Mouse (Mus musculus): ENCODE measurements around the gene Ostn. TPM values are rescaled to one million over a fixed set of nuclear protein-coding genes. Genes with fewer than 3 reads are reported as not detected.
A peak's percentile ranks its signal among the peaks of the same experiment; 100 is the strongest.

Gene Ostn
- polyA plus RNA-seq, 1 experiment from 2014 or later: 0.13 TPM

DNA sequence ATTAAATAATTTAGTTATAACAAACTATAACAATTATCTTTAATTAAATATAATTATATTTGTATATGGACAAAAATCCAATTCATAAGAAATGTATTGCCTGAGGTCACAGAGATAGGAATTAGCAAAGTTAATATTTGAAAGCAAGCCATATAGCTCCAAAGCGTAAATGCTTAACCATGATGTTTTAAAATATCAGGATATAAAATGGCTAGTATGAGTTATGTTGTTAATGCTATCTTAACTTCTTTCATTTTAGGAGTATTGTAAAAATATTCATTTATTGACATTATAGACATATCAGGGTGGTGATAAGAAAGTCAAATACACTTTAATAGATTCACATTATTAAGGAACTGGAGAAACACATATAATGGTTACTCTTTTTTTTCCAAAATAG, 52.8 kb downstream of the Ostn start:
- no peak overlapping the region for H3K9ac ChIP-seq
- H3K4me1 ChIP-seq (replicated peaks): no peaks in the 10 kb centered on the region
- WGBS: 68% methylated on average over 1 of the region's 1 CpGs
- H3K27me3 ChIP-seq (replicated peaks): no peaks in the 10 kb centered on the region
- H3K9me3 ChIP-seq: no peaks in the 10 kb centered on the region
- H3K4me3 ChIP-seq (replicated peaks): no peak overlapping the region
- H3K36me3 ChIP-seq: no peaks in the 10 kb centered on the region
- H3K27ac ChIP-seq: no peak overlapping the region
- peak; percentile 62 for ATAC-seq
- no peak overlapping the region for H3K4me2 ChIP-seq (replicated peaks)

DNA sequence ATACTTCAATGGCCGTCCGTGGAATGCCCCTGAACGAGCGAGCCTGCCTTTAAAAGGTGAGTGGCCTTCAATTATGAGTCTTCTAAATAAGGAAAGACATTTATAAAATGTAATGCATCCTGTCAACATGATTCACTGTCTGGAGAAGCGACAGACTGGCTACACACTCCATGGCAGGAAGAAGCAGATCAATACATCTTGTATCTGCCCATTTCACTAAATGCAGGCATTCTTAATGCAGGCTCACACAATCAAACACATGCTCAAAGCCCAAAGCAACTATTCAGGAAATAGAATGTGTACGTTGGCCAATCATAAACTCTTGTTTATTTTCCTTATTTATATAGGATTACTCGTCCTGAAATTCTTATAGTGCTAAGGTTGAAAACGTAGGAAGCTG, 62.9 kb downstream of the Ostn start, which contains the start of gene Uts2b:
Gene Uts2b (minus strand): TSS at position 49 of the 400 bp plus-strand sequence.
- 68% methylated on average over 8 of the region's 8 CpGs for WGBS

DNA sequence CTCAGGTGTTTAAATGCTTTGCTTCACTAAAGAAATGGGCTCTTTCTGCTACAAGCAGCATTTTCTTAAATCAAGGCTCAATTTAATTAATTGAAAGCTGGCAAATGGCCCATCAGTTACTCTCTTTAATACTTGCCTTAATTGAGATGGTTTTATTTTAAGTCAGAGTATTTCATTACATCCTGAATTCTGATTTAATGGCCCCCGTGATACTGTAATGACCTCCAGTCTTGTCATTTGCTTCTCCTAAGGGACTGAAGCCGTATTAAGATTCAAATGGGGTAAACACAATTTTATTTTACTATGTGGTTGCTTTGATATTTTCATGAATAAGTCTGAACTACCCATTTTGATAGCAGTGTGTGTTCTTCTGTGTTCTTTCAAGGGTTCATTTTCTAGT, 63.4 kb downstream of the Ostn start:
- no peak for ATAC-seq
- 85% methylated on average over 2 of the region's 2 CpGs for WGBS
- H3K4me2 ChIP-seq (replicated peaks): no peak overlapping the region

More for the DNA sequence above, 62.9 kb downstream of the Ostn start, which contains the start of gene Uts2b:
- ATAC-seq: no peak
- no peak within 1 kb of the TSS for H3K4me3 ChIP-seq (replicated peaks)
- H3K9me3 ChIP-seq: no peaks in the 10 kb centered on the region
- no peak within 1 kb of the TSS for H3K27ac ChIP-seq
- H3K4me2 ChIP-seq (replicated peaks): no peak within 1 kb of the TSS
- no peaks in the 10 kb centered on the region for H3K36me3 ChIP-seq
- H3K4me1 ChIP-seq (replicated peaks): no peaks in the 10 kb centered on the region
- H3K27me3 ChIP-seq (replicated peaks): no peaks in the 10 kb centered on the region
- no peak within 1 kb of the TSS for H3K9ac ChIP-seq

DNA sequence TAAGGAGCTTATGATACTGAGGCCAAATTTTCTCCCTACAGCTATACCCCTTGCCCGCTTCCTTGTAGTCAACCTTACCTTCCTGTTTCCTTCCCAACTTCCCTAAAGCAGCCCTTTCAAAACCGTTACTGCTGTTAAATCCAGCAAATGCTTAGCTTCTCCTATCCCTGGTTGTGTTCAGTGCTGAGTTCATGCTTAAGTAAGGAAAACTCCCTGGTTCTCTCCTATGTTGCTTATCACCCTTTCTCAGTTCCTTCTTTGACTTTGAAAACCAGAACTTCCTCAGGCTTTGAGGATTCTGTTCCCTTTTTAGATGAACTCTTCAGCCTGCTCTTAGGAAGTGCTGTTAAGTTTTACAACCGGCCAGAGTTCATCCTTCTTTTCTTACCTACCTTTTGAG, 66.8 kb downstream of the Ostn start:
- Histone ChIP-seq H3K4me1 (replicated peaks) (no peaks in the 10 kb centered on the region), H3K27me3 (replicated peaks) (no peaks in the 10 kb centered on the region), H3K36me3 (no peaks in the 10 kb centered on the region), H3K9ac (no peak overlapping the region), H3K27ac (0 out of 2 replicates have a peak overlapping the region, but pooled peaks have one; percentile 40), H3K4me2 (replicated peaks) (no peak overlapping the region), H3K9me3 (no peaks in the 10 kb centered on the region), H3K4me3 (replicated peaks) (no peak overlapping the region)
- 60% methylated on average over 3 of the region's 3 CpGs for WGBS
- ATAC-seq: peak; percentile 57

More for the DNA sequence above, 63.4 kb downstream of the Ostn start:
- H3K9ac ChIP-seq: no peak overlapping the region
- H3K27ac ChIP-seq: no peak overlapping the region
- no peaks in the 10 kb centered on the region for H3K4me1 ChIP-seq (replicated peaks)
- H3K9me3 ChIP-seq: no peaks in the 10 kb centered on the region
- no peaks in the 10 kb centered on the region for H3K27me3 ChIP-seq (replicated peaks)
- no peaks in the 10 kb centered on the region for H3K36me3 ChIP-seq
- no peak overlapping the region for H3K4me3 ChIP-seq (replicated peaks)

DNA sequence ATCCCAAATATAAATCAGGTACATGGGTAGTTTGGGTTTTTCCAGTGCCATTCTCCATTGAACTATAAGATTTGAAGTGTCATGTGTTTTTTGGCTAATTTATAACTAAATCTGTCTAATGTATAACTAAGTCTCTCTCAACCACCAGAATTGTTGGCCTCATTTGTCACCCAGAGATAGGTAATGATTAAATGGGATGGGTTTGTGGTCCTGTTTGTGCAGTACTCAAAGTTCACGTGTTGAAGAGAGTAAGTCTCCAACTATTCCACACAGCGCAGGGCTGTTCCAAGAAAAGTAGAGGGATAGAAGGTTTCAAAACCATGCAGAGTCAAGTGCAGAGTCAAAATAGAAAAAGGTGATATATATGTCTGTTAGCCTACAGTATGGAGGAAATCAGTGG, 68.0 kb downstream of the Ostn start:
- Histone ChIP-seq H3K36me3 (no peaks in the 10 kb centered on the region), H3K4me1 (replicated peaks) (no peaks in the 10 kb centered on the region), H3K4me2 (replicated peaks) (no peak overlapping the region), H3K9ac (no peak overlapping the region), H3K27ac (no peak overlapping the region), H3K4me3 (replicated peaks) (no peak overlapping the region), H3K9me3 (no peaks in the 10 kb centered on the region), H3K27me3 (replicated peaks) (no peaks in the 10 kb centered on the region)
- peak; percentile 90 for ATAC-seq
- WGBS: 61% methylated on average over 2 of the region's 2 CpGs

DNA sequence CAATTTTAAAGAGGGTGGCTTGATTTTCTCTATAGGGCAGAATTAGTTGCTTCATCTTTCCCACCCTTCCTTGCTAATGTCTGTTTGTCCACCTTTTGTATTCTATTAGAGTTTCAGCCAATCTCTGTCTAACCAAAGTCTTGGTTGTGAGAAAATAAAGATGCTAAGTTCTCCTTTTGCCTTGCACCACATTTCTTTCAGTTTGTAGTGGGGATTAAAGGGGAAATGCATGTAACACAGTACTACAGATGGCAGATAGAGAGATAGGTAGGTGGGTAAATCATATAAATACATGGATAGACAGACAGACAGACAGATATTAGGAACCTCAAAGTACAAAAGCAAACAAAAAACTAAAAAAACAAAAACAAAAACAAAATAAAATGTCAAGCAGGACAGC, 69.3 kb downstream of the Ostn start:
- H3K4me3 ChIP-seq (replicated peaks): no peak overlapping the region
- H3K27ac ChIP-seq: no peak overlapping the region
- H3K9ac ChIP-seq: no peak overlapping the region
- H3K36me3 ChIP-seq: no peaks in the 10 kb centered on the region
- no peaks in the 10 kb centered on the region for H3K27me3 ChIP-seq (replicated peaks)
- H3K4me1 ChIP-seq (replicated peaks): no peaks in the 10 kb centered on the region
- no peak overlapping the region for H3K4me2 ChIP-seq (replicated peaks)
- ATAC-seq: no peak
- H3K9me3 ChIP-seq: no peaks in the 10 kb centered on the region

DNA sequence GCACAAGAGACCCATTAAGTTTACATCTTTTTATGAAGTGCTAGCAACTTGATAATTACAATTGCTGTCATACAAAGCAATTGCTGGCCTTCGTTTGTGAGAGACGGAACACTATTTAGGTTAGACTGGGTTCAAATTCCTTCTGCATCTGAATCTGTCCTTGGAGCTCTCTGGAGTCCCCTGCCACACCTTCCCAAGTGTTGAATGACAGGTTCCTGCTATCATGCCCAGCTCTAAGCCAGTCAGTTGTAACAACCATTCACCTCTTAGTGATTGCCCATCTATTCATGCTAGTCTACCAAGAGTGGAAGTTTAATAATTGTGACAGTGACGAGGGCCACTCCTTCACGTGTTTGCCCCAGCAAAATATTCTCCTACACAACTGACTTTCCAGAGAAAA, 74.9 kb downstream of the Ostn start:
- peak; percentile 72; the same call in 1 of the 2 replicates for ATAC-seq
- no peak overlapping the region for H3K9ac ChIP-seq
- 71% methylated on average over 4 of the region's 4 CpGs for WGBS

DNA sequence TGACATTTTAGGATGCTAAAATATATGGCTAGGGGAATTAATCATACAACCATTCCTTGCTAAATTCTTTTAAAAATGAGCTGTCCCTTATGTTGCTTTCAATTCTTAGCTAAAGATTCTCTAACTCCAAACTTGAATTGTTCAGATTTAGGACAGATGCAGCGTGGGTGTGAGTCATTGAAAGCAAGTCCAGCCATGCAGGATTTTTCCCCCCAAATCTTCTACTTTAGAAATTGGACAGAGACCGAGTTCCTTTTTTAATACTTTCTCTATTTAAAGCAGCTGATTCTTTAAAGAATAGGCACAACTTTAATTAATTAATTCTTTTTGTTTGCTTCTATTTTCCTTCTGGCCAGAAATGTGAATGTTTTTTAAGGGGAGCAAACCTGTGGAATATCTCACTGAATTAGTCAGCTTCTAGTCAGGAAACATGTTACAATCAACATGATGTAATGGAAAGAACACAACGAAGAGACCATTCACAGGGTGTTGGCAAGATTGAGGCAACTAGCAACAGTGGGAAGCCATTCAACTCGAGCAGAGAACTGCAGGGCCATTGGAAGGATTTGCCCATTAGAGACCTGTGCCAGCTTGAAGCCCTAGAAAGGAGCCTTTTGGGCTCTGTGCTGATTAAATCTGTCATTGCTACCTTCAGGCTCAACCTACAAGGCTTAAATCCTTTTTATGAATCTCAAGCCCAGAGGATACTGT, 77.8 kb downstream of the Ostn start:
- H3K4me1 ChIP-seq (replicated peaks): peaks cover 6% of the 10 kb centered on the region
- no peaks in the 10 kb centered on the region for H3K36me3 ChIP-seq
- H3K27me3 ChIP-seq (replicated peaks): no peaks in the 10 kb centered on the region
- ATAC-seq: no peak
- H3K9me3 ChIP-seq: no peaks in the 10 kb centered on the region
- H3K27ac ChIP-seq: no peak overlapping the region
- H3K9ac ChIP-seq: no peak overlapping the region
- no peak overlapping the region for H3K4me2 ChIP-seq (replicated peaks)
- no peak overlapping the region for H3K4me3 ChIP-seq (replicated peaks)
- WGBS: 74% methylated on average over 4 of the region's 4 CpGs

More for the DNA sequence above, 74.9 kb downstream of the Ostn start:
- Histone ChIP-seq H3K27me3 (replicated peaks) (no peaks in the 10 kb centered on the region), H3K27ac (no peak overlapping the region), H3K4me1 (replicated peaks) (no peaks in the 10 kb centered on the region), H3K4me3 (replicated peaks) (no peak overlapping the region), H3K9me3 (no peaks in the 10 kb centered on the region), H3K36me3 (no peaks in the 10 kb centered on the region), H3K4me2 (replicated peaks) (no peak overlapping the region)

DNA sequence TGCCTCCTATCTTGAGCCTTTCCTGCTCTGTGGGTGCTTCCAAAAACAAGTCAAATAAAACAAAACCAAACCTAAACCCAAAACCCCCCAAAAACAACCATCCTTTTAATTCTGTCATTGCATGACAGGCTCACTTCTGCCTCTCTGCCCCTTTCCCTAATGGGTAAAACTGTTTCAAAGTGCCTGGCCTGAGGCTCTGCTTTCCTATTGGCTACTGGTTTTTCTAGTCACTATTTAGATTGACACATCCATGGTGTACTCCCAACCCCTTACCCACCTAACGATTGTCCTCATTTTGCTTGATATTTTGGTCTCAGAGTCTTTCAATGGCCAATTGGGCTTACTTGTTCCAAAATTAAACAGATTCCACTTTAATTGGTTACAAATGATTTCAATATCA, 78.4 kb downstream of the Ostn start:
- no peak for ATAC-seq
- WGBS: 82% methylated on average over 1 of the region's 1 CpGs
- no peaks in the 10 kb centered on the region for H3K36me3 ChIP-seq
- H3K4me2 ChIP-seq (replicated peaks): no peak overlapping the region
- peaks cover 12% of the 10 kb centered on the region for H3K4me1 ChIP-seq (replicated peaks)
- no peak overlapping the region for H3K4me3 ChIP-seq (replicated peaks)
- no peak overlapping the region for H3K9ac ChIP-seq
- H3K27me3 ChIP-seq (replicated peaks): no peaks in the 10 kb centered on the region
- no peak overlapping the region for H3K27ac ChIP-seq
- H3K9me3 ChIP-seq: no peaks in the 10 kb centered on the region

DNA sequence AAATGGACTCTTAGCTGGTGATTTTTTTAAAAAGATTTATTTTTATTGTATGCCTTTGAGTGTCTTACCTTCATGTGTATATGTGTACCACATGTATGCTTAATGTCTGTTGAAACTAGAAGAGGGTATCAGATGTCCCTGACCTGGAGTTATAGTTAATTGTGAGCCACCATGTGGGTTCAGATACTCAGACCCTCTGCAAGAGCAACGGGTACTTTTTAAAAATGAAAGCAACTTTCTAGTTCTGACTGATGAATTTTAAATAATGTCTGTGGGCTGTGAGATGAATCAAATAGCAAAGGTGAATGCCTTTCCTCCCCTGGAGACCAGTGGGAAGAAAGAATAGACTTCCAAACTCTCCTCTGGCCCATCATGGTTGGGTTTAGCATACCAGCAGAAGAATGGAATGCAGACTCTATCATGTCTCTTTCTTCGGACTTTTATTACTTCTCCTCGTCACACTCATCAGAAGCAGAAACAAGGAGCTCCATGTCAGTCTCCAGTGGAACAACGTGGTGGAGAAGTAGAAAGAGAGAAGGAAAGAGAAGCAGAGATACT, 79.6 kb downstream of the Ostn start:
- no peak overlapping the region for H3K4me3 ChIP-seq (replicated peaks)
- no peaks in the 10 kb centered on the region for H3K36me3 ChIP-seq
- peaks cover 13% of the 10 kb centered on the region for H3K4me1 ChIP-seq (replicated peaks)
- WGBS: 70% methylated on average over 4 of the region's 4 CpGs
- H3K4me2 ChIP-seq (replicated peaks): no peak overlapping the region
- H3K9ac ChIP-seq: no peak overlapping the region
- H3K27me3 ChIP-seq (replicated peaks): no peaks in the 10 kb centered on the region
- no peaks in the 10 kb centered on the region for H3K9me3 ChIP-seq
- H3K27ac ChIP-seq: no peak overlapping the region
- ATAC-seq: no peak

DNA sequence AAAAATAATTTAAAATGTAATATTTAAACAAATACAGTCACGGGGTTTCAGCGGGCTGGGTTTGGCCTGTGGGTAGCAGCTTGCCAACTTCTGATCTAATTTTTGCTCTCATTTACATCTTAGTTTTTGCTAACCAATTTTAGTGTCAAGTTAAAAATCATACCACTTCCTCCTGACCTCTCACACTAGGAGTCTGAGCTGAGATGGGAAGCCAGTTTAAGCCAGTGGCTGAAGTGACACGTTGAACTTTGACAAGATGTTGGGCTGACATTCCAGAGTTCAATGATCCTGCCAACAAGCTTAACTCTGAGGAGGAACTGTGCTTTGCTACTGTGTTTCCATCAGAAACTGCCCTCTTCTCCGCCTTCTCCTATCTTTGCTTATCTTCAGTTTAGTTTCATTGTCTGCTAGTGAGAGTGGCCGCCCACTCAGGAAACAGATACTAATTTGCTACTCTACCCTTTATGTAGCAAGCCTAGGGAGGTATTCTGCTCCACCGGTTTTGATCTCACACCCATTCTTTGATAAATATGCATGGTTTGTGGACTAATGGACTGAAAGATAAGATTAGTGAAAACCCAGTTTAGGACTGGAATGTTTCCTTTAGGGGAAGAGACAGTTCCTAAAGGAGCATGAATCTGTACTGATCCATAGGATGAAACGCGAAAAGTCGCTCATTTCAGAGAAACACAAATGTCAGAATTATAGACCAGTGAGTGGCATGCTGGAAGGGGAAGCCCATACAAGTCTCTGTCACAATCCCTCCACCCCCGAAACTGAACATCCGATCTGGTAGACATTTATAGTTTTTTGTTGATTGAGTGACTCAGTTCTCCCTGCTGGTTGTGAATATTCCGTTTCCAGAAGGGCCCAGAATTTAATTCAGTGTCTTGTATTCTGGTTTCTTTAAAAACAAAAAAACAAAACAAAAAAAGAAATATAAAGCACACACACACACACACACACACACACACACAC, 80.6 kb downstream of the Ostn start:
- no peak overlapping the region for H3K9ac ChIP-seq
- 39% methylated on average over 12 of the region's 12 CpGs for WGBS

DNA sequence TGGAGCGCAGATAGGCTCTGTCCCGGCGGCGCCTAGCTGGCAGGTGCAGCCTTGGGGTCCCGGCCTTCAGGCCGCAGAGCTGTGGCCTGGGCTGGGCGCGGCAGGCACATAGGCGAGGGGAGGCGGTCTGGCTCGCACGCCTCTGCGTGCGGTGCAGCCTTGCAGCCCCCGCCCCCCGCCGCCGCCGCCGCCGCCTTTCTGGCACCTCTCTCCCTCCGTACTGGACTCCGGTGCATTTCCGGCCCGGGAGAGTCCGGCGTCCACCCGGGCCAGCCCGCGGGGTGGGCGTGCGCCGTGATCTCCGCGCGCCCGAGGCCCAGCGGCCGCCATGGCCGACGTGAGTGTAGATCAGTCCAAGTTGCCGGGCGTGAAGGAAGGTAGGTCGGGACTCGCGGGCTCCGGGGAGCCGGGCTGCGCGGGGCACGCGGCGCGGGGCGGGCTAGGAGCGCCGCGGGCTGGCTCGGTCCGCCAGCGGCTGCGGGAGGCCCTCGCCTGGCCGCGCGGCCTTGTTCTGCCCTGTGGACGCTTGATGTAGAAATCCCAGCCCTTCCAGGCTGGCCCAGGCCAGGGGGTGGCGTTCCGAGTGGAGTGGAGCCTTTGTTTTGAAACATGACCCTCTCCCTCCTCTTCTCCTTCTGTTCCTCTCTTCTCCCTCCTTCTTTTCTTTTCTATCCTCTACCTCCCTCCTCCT, 81.6 kb downstream of the Ostn start, which contains the start of gene Ccdc50:
Gene Ccdc50 (plus strand): TSS at position 109 of the 691 bp plus-strand sequence.
- under 1% methylated on average over 63 of the region's 69 CpGs for WGBS
- peak within 1 kb of the TSS; percentile 99 for H3K9ac ChIP-seq
- H3K9me3 ChIP-seq: no peaks in the 10 kb centered on the region
- H3K27ac ChIP-seq: peak within 1 kb of the TSS; percentile 94
- peak within 1 kb of the TSS; percentile 69 for H3K4me2 ChIP-seq (replicated peaks)
- H3K4me1 ChIP-seq (replicated peaks): peaks cover 17% of the 10 kb centered on the region
- H3K36me3 ChIP-seq: no peaks in the 10 kb centered on the region
- H3K4me3 ChIP-seq (replicated peaks): peak within 1 kb of the TSS; percentile 86
- peak; percentile 92 for ATAC-seq
- no peaks in the 10 kb centered on the region for H3K27me3 ChIP-seq (replicated peaks)

More for the DNA sequence above, 80.6 kb downstream of the Ostn start:
- Histone ChIP-seq H3K27me3 (replicated peaks) (no peaks in the 10 kb centered on the region), H3K4me2 (replicated peaks) (peak overlapping the region; percentile 69), H3K4me1 (replicated peaks) (peaks cover 17% of the 10 kb centered on the region), H3K4me3 (replicated peaks) (peak overlapping the region; percentile 86), H3K27ac (peak overlapping the region; percentile 94), H3K9me3 (no peaks in the 10 kb centered on the region), H3K36me3 (no peaks in the 10 kb centered on the region)
- ATAC-seq: peak; percentile 80
